Mouse (Mus musculus): ENCODE data around the gene Nkx2-5. TPM values are rescaled to one million over a fixed set of nuclear protein-coding genes. Genes with fewer than 3 reads are reported as not detected.

Nkx2-5 gene
- polyA plus RNA-seq, 1 experiment: not detected

DNA sequence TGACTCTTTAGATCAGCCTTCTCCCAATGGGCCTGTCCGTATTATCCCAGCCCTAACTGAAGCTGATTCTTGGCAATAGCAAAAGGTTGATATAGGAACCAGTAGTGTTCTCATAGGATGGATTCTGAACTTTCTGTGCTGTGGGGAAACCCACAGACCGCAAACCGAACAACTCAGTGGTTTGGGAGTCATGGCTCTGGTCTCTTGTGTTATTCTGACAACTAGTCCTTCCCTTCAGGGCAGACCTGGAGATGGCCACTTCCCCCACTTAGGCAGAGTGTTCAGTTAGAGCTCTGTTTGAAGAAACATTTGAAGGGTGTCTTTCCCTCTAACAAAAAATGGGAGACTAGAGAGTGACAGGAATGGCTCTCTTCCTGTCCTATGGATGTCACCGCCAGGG lies 7.5 kb upstream of the Nkx2-5 start:
- no peak overlapping the region for H3K27ac ChIP-seq (ENCODE audit: insufficient read depth, low read depth, low read length)
- TF ChIP-seq POLR2A (IDR thresholded peaks at IDR 0.05; ENCODE audit: borderline replicate concordance, low read depth, low read length) (no peak), CTCF (IDR thresholded peaks at IDR 0.05; ENCODE audit: low read depth, low read length) (no peak)
- H3K4me3 ChIP-seq (ENCODE audit: insufficient read depth, low read length): no peak overlapping the region
- no peaks in the 10 kb centered on the region for H3K4me1 ChIP-seq (ENCODE audit: control insufficient read depth, insufficient read depth, low read length)

DNA sequence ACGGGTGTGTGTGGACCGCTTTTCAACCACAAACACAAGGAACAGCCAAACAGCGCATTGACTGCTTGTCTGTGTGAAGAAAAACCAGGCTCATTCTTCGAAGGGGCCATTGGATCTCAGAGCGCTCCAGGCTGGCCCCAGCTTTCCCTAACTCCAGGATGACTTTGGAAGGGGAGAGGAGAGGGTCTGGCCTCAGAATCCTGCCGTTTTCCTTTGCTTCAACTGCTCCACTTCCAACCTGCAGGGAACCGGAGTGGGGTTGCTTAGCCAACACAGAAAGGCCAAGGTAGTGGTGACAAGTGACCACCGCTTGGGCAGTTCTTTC lies 6.3 kb upstream of the Nkx2-5 start:
- H3K4me3 ChIP-seq (ENCODE audit: insufficient read depth, low read length): peak overlapping the region; percentile 48; the same call in 1 of the 2 replicates
- H3K27ac ChIP-seq (ENCODE audit: insufficient read depth, low read depth, low read length): no peak overlapping the region
- no peaks in the 10 kb centered on the region for H3K4me1 ChIP-seq (ENCODE audit: control insufficient read depth, insufficient read depth, low read length)
- TF ChIP-seq POLR2A (IDR thresholded peaks at IDR 0.05; ENCODE audit: borderline replicate concordance, low read depth, low read length) (no peak), CTCF (IDR thresholded peaks at IDR 0.05; ENCODE audit: low read depth, low read length) (no peak)

DNA sequence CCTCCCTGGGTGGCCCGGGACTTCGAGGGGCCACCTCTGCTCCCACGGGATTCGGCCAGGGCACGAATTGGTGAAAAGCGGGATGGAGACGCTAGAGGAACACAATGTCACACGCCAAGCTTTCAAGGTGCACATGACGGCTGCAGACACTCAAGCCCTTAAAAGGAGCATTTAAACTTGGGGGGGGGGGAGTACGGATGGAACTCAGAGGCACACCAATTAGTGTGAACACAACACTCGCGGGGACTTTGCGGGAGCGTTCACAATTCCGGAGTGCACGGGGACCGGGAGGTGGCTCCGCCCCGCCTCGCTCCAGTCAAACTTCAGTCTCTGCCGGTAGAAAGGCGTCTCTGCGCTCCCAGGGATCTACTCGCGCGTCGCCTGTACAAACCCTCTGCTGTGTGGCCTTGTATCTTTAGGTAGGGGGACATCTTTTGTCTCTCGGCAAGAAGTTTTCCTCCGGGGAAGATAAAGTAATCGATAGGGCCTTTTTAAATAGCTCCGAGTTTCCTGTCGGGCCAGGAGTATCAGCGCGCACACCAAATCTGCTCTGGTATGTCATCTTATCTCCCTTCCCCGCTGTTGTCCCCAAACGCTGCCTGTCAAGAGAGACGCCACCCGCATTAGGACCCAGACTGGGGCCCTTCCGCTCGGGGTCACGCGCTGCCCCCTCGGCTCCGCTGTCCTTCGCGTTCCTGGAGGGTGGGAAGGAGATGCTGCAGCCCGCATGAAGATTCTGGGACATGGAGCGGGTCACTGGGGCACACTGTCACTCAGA lies 5.7 kb upstream of the Nkx2-5 start:
- Histone ChIP-seq H3K4me1 (ENCODE audit: control insufficient read depth, insufficient read depth, low read length) (no peaks in the 10 kb centered on the region), H3K4me3 (ENCODE audit: insufficient read depth, low read length) (peak overlapping the region; percentile 48), H3K27ac (ENCODE audit: insufficient read depth, low read depth, low read length) (no peak overlapping the region)
- TF ChIP-seq POLR2A (IDR thresholded peaks at IDR 0.05; ENCODE audit: borderline replicate concordance, low read depth, low read length) (no peak), CTCF (IDR thresholded peaks at IDR 0.05; ENCODE audit: low read depth, low read length) (no peak)

DNA sequence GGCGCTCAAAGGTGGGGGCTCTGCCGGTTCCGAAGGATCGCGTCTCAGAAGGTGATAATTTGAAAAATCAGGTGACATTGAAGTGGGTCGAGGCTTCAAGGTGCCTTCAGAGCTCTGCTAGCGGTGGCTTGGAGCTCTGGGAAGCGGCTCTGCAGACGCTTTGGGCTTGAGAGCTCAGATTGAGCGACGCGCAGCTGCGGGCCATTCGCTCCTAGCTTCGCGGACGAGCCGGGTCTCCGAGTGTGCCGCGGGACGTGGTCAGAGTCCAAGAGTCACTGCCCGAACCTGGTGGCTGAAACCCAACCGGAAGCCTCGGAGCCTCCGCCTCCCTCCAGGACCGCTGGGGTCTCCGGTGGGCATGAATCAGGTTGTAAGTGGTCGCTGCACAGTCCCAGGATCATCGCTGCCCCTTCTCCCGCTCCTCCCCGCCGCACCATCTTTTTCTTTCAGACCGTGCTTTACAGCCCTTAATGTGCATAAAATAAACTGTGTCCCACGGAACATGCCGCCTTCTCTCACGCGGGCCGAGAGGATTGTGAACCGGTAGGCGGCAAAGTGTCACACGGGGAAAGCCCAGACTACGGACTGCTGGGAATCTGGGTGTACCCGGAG lies 5.0 kb upstream of the Nkx2-5 start:
- H3K27ac ChIP-seq (ENCODE audit: insufficient read depth, low read depth, low read length): no peak overlapping the region
- H3K4me3 ChIP-seq (ENCODE audit: insufficient read depth, low read length): peak overlapping the region; percentile 48
- TF ChIP-seq POLR2A (IDR thresholded peaks at IDR 0.05; ENCODE audit: borderline replicate concordance, low read depth, low read length) (no peak), CTCF (IDR thresholded peaks at IDR 0.05; ENCODE audit: low read depth, low read length) (no peak)
- H3K4me1 ChIP-seq (ENCODE audit: control insufficient read depth, insufficient read depth, low read length): no peaks in the 10 kb centered on the region

DNA sequence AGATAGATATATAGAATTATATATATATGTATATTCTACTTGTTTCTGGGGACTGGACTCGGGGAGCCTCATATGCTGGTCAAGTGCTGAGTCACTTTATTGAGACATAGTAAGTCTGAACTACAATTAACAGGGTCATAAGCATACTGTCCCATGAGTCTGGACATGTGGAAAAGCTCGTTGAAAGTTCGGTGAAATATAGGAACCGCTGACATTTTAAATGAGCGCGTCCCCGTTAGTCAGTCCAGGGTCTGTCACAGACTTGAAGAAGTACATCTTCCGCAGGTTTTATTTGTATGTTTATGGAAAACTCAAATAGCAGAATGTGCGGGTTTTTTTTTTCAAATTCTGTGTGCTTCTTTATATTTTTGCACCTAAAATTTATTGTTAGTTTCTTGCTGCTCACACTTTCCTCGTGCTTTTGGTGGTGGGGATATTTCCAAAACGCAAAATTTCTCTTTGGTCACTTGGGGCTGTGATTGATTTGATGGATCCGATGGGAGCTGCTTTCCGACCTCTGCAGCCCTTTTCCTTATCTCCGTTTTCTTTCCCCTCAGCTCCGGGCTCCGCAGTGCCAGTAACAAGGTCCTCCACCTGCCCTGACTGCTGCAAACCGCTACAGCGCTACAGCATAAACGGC lies 4.4 kb upstream of the Nkx2-5 start:
- Histone ChIP-seq H3K27ac (ENCODE audit: insufficient read depth, low read depth, low read length) (no peak overlapping the region), H3K4me3 (ENCODE audit: insufficient read depth, low read length) (no peak overlapping the region), H3K4me1 (ENCODE audit: control insufficient read depth, insufficient read depth, low read length) (no peaks in the 10 kb centered on the region)

DNA sequence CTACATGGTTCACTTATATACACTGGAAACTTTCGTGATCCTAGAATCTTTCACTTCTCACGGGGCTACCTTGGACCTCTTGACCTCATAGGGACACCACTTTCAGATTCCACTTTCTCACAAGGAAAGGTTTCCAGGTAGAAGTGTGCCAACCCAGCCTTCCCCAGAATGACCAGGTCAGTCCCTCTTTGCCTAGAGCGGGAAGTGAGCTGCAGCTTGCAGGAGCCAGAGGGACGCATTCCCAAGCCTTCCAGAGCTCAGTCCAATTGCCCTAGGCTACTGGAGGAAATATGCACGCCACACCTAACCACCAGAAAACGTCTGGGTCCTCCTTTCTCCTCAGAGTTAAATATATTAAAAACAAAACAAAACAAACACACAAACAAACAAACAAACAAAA lies 3.4 kb upstream of the Nkx2-5 start:
- TF ChIP-seq POLR2A (IDR thresholded peaks at IDR 0.05; ENCODE audit: borderline replicate concordance, low read depth, low read length): no peak
- TF ChIP-seq CTCF (IDR thresholded peaks at IDR 0.05; ENCODE audit: low read depth, low read length): no peak
- Histone ChIP-seq H3K27ac (ENCODE audit: insufficient read depth, low read depth, low read length) (no peak overlapping the region), H3K4me1 (ENCODE audit: control insufficient read depth, insufficient read depth, low read length) (no peaks in the 10 kb centered on the region), H3K4me3 (ENCODE audit: insufficient read depth, low read length) (no peak overlapping the region)

More for the DNA sequence above, 4.4 kb upstream of the Nkx2-5 start:
- TF ChIP-seq CTCF (IDR thresholded peaks at IDR 0.05; ENCODE audit: low read depth, low read length): no peak
- TF ChIP-seq POLR2A (IDR thresholded peaks at IDR 0.05; ENCODE audit: borderline replicate concordance, low read depth, low read length): no peak

DNA sequence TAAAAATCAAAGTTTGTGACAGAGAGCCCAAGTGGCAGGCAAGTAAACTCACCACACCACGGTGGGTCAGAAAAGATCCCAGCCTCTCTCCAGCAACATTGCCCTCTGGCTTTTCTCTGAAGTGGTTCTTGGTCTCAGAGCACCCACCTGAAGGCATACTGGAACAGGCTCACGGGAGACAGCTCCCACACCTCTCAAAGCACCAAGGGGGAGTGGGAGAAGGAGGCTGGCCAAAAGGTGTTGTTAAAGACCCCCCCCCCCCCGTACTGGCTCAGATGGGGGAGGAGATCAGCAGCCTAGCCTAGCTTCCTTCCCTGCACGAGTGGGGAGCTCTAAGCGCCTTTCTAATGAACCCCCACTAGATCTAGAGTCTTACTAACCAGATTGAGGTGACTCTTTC lies 3.0 kb upstream of the Nkx2-5 start:
- Histone ChIP-seq H3K4me3 (ENCODE audit: insufficient read depth, low read length) (no peak overlapping the region), H3K4me1 (ENCODE audit: control insufficient read depth, insufficient read depth, low read length) (no peaks in the 10 kb centered on the region), H3K27ac (ENCODE audit: insufficient read depth, low read depth, low read length) (no peak overlapping the region)
- TF ChIP-seq POLR2A (IDR thresholded peaks at IDR 0.05; ENCODE audit: borderline replicate concordance, low read depth, low read length) (no peak), CTCF (IDR thresholded peaks at IDR 0.05; ENCODE audit: low read depth, low read length) (no peak)

DNA sequence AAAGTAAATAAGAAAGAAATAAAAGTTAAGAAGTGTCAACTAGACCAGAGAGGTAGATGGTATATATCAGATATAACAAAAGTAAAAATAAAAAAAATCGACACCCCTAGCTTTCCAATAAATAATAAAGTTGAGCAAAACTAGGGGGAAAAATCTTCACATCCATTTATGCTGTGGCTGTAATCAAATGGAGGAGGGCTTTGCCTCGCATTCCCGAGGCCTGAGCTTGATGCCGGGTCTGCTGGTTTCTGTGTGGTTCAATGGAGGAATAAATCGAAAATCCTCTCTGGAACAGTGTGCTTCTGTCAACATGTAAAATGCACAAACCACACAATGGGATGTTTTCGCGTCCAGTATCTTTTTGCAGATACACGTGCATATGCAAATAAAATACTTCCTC lies 1.6 kb upstream of the Nkx2-5 start:
- Histone ChIP-seq H3K4me3 (ENCODE audit: insufficient read depth, low read length) (no peak overlapping the region), H3K4me1 (ENCODE audit: control insufficient read depth, insufficient read depth, low read length) (no peaks in the 10 kb centered on the region), H3K27ac (ENCODE audit: insufficient read depth, low read depth, low read length) (no peak overlapping the region)
- TF ChIP-seq POLR2A (IDR thresholded peaks at IDR 0.05; ENCODE audit: borderline replicate concordance, low read depth, low read length) (no peak), CTCF (IDR thresholded peaks at IDR 0.05; ENCODE audit: low read depth, low read length) (no peak)

DNA sequence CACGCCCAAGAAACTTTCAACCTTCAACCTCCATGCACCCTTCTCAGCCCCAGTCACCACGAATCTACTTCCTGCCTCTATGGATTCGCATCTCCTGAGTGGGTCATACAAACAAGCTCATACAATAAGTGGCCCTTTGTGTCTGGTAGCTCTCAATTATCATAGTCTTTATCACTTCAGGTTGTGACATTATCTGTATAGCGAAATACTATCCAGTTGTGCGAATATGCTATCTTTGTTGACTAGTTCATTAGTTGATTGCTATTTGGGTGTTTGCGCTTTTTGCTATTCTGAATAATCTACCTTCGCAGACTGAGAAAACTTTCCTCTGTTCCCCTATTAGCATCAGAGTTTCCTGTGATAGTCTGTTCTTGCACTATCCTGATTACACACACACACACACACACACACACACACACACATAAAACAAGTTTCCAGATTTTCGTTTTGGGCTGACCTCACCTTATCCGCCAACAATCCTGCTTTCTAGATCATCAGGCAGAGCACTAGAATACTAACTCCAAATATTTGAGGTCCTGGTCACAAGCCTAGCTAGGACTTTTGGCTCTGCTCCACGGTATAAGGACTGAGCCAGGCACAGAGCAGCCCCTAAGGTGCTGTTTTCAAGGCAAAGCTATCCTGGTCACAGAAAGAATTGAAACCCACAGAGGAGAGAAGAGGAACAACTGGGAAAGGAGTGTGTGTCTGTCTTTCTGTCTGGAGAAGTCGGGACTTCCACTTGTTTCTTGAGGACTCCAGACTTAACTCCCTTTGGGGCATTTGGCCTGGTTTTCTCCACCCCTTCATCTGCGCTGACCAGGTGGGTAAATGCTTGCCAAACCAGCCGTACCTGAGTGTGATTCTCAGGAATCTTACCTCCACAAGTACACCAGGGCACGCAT lies 591 bp upstream of the Nkx2-5 start:
- Histone ChIP-seq H3K4me1 (ENCODE audit: control insufficient read depth, insufficient read depth, low read length) (no peaks in the 10 kb centered on the region), H3K27ac (ENCODE audit: insufficient read depth, low read depth, low read length) (no peak overlapping the region), H3K4me3 (ENCODE audit: insufficient read depth, low read length) (no peak overlapping the region)
- no peak for TF ChIP-seq POLR2A (IDR thresholded peaks at IDR 0.05; ENCODE audit: borderline replicate concordance, low read depth, low read length)
- no peak for TF ChIP-seq CTCF (IDR thresholded peaks at IDR 0.05; ENCODE audit: low read depth, low read length)

All from bone marrow macrophage, adult 2 months (primary cell).